Mouse (Mus musculus): ENCODE measurements around the gene Chmp1a.

GRCm38 (mm10) chr8:123213118-123213772 lies 682 bp upstream of the Chmp1a start:
- TF ChIP-seq EP300 (IDR thresholded peaks at IDR 0.05; ENCODE audit: low read depth) (no peak), CTCF (IDR thresholded peaks at IDR 0.05; ENCODE audit: low read depth) (no peak)
